Comparison of ENCODE assay signal across 8 mouse cellular contexts in the genomic region with DNA sequence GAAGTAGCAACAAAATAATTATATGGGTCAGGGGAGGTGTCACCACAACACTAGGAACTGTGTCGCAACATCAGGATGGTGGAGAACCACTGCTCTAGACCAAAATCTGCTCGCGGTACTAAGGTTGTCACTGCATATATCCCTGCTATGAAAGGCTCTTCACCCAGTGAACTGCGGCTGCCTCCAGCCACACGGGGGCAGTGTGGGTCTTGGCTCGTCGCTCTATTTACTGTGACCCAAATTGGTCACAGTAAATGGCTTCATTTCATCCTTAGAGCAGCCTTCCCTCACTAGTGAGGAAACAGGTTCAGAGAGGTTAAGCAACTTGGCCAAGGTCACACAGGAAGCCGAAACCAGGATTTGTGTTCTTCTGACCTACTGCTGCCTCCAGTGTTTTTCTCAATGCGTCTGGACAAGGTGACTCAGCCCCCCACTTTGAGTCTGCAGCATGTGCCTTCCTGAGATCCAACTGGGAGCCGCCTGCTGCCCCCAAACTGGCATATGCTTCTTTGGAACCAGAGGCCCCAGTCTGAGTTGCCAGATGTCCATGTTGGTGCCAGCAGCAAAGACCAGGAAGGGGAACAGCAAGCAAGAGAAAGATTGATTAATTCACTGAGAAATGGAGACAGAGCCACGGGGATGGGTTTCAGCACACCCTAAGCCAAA.
DNase-seq lines count a peak whose midpoint lies in the region; ATAC-seq lines count a peak whose summit lies in the region.

No protein-coding gene starts in this region.

- no peak overlapping the region for H3K9ac ChIP-seq in hindbrain, embryonic 14.5 days
- H3K9ac ChIP-seq in hindbrain, embryonic 12.5 days = no peak overlapping the region

- ATAC-seq in hindbrain, embryonic 14.5 days (ENCODE audit: low FRiP score) = no peak
- ATAC-seq in hindbrain, embryonic 12.5 days (ENCODE audit: low FRiP score) = no peak
- ATAC-seq in hematopoietic stem cell, adult 5-6 weeks (replicated peaks in 1 of 2; ENCODE audit: insufficient read depth in 1 of 2, low FRiP score in 2 of 2, low TSS enrichment in 1 of 2, low read depth in 1 of 2, poor library complexity in 2 of 2, severe bottlenecking in 2 of 2) = peak; percentile 68 to 76

- no peaks in the 10 kb centered on the region for H3K4me1 ChIP-seq in hindbrain, embryonic 14.5 days (replicated peaks; ENCODE audit: control insufficient read depth, insufficient read depth, low read length)
- H3K4me1 ChIP-seq in hindbrain, embryonic 12.5 days = peaks cover 4% of the 10 kb centered on the region

- no peak overlapping the region for H3K4me3 ChIP-seq in hindbrain, embryonic 14.5 days (replicated peaks; ENCODE audit: low read length)
- H3K4me3 ChIP-seq in hindbrain, embryonic 12.5 days = no peak overlapping the region

- DNase-seq in hindbrain, embryonic 14.5 days (ENCODE audit: low spot score) = peak; percentile 44
- peak; percentile 57 for DNase-seq in adrenal gland, adult 8-10 months
- peak; percentile 83 for DNase-seq in embryo, embryonic 10 days (ENCODE audit: low spot score)
- peak; percentile 24 to 68 for DNase-seq in layer of hippocampus, postnatal 25 days (ENCODE audit: extremely low spot score in 1 of 2, low spot score in 1 of 2)
- DNase-seq in mesoderm, embryonic 11.5 days (ENCODE audit: low read depth, low spot score) = peak; percentile 66
- peak; percentile 50 for DNase-seq in urinary bladder, adult 2 months (ENCODE audit: low spot score)

- H3K27ac ChIP-seq in hindbrain, embryonic 14.5 days = no peak overlapping the region
- H3K27ac ChIP-seq in hindbrain, embryonic 12.5 days = no peak overlapping the region

- H3K27me3 ChIP-seq in hindbrain, embryonic 14.5 days (ENCODE audit: control insufficient read depth, insufficient read depth, low read length) = no peaks in the 10 kb centered on the region
- H3K27me3 ChIP-seq in hindbrain, embryonic 12.5 days = no peaks in the 10 kb centered on the region

- 55% methylated on average over 11 of the region's 11 CpGs for WGBS in hindbrain, embryonic 14.5 days
- 55% methylated on average over 11 of the region's 11 CpGs for WGBS in hindbrain, embryonic 12.5 days

- H3K9me3 ChIP-seq in hindbrain, embryonic 14.5 days (ENCODE audit: control insufficient read depth, low read length) = no peaks in the 10 kb centered on the region
- no peaks in the 10 kb centered on the region for H3K9me3 ChIP-seq in hindbrain, embryonic 12.5 days (replicated peaks)

- H3K36me3 ChIP-seq in hindbrain, embryonic 14.5 days (replicated peaks; ENCODE audit: control insufficient read depth, insufficient read depth) = no peaks in the 10 kb centered on the region
- no peaks in the 10 kb centered on the region for H3K36me3 ChIP-seq in hindbrain, embryonic 12.5 days

- H3K4me2 ChIP-seq in hindbrain, embryonic 14.5 days (replicated peaks) = no peak overlapping the region
- no peak overlapping the region for H3K4me2 ChIP-seq in hindbrain, embryonic 12.5 days (replicated peaks)

Comparison
In these comparisons a context has a peak if more than half of its experiments do, and no peak if none do; other contexts are left out.
1. ATAC-seq: peak in hematopoietic stem cell, adult 5-6 weeks (2 of 2); none in hindbrain, embryonic 14.5 days (single experiment) and hindbrain, embryonic 12.5 days (single experiment).
2. Peak in every context shown above with its lines, with median percentiles within 50 percentile points of each other: DNase-seq.